Mouse (Mus musculus) kidney, adult 2 months (tissue): ENCODE measurements around the gene Creb5. TPM values are rescaled to one million over a fixed set of nuclear protein-coding genes. Genes with fewer than 3 reads are reported as not detected.
"Not testable (repeated sequence)": the region's sequence is repeated elsewhere in the genome, so short reads cannot be mapped to it uniquely, and the experiment has no call there.

Source experiments
- DNase-seq: peaks from one replicate; pipeline ENCODE4 v3.0.0; 2021
- H3K27ac ChIP-seq: fragments of 200-500 bp; 2 replicates; pipeline ENCODE4 v1.5.1; 2012; ENCODE audit warnings: low read depth, low read length, control low read depth, inconsistent platforms; ENCODE audit not compliant: insufficient read depth
- H3K27me3 ChIP-seq: fragments of 200-500 bp; replicated peaks from 2 replicates; pipeline ENCODE4 v1.6.1; 2012; ENCODE audit warnings: mild to moderate bottlenecking, moderate library complexity, low read length, inconsistent platforms; ENCODE audit not compliant: control insufficient read depth, insufficient read depth
- H3K36me3 ChIP-seq: fragments of 200-500 bp; 2 replicates; pipeline ENCODE4 v1.6.1; 2012; ENCODE audit warnings: mild to moderate bottlenecking, moderate library complexity, low read length, inconsistent platforms; ENCODE audit not compliant: control insufficient read depth, insufficient read depth
- H3K4me1 ChIP-seq: fragments of 200-500 bp; 2 replicates; pipeline ENCODE4 v1.6.1; 2011; ENCODE audit warnings: low read length; ENCODE audit not compliant: control insufficient read depth, insufficient read depth
- H3K4me3 ChIP-seq: fragments of 200-500 bp; 2 replicates; pipeline ENCODE4 v1.5.1; 2011; ENCODE audit warnings: mild to moderate bottlenecking, low read depth, low read length, control low read depth; ENCODE audit not compliant: insufficient read depth
- CTCF ChIP-seq: fragments of 200-500 bp; conservative IDR thresholded peaks from 2 replicates; pipeline ENCODE4 v1.5.1; 2011; ENCODE audit warnings: low read depth, mild to moderate bottlenecking, control low read depth, low read length, moderate library complexity, mixed read lengths; ENCODE audit not compliant: insufficient read depth, insufficient read length
- POLR2A ChIP-seq: fragments of 200-500 bp; IDR thresholded peaks from one replicate; pipeline ENCODE4 v1.6.1; 2011; ENCODE audit warnings: low read depth, low read length, control low read depth
- WGBS: fragments of 180-500 bp; shearing (Covaris S2); methylation state at CpG from one replicate; pipeline ENCODE4 v1.1.7; 2018; 5-methylcytosine and 5-hydroxymethylcytosine counted together
- polyA plus RNA-seq: library from polyadenylated mRNA; depleted of rRNA; stranded (reverse); fragments of >200 nt; gene quantifications from 2 replicates; pipeline ENCODE4 v1.2.3, GENCODE M21; 2012

The Creb5 gene
- polyA plus RNA-seq, 1 experiment, result 0.67 TPM

DNA sequence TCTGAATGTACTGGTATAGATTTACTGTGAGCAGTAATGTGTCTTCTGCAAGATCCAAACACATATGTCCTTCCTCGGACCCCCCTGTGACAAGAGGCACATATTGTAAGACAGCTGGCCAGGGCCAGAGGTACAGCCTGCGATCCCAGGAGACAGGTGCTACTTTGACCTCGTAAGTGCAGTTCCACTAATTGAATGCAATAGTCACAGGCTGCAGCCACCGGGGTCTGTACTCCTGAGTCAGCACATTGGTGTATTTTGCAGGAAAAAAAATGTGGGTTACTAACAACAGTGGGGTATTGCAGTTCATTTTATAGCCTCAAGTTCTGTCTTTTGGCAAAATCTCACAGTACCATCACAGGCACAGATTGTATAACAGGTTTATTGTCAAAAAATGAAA lies 110.7 kb downstream of the Creb5 start:
- DNase-seq, result no peak
- Histone ChIP-seq H3K27ac (no peak overlapping the region), H3K36me3 (no peaks in the 10 kb centered on the region), H3K4me1 (no peaks in the 10 kb centered on the region), H3K27me3 (no peaks in the 10 kb centered on the region), H3K4me3 (no peak overlapping the region)
- 62% methylated on average over 4 of the region's 4 CpGs for WGBS
- TF ChIP-seq POLR2A, result no peak

GRCm38 (mm10) chr6:53398297-53399140 lies 111.4 kb downstream of the Creb5 start:
- H3K27ac ChIP-seq, result no peak overlapping the region
- WGBS, result 47% methylated on average over 18 of the region's 18 CpGs

DNA sequence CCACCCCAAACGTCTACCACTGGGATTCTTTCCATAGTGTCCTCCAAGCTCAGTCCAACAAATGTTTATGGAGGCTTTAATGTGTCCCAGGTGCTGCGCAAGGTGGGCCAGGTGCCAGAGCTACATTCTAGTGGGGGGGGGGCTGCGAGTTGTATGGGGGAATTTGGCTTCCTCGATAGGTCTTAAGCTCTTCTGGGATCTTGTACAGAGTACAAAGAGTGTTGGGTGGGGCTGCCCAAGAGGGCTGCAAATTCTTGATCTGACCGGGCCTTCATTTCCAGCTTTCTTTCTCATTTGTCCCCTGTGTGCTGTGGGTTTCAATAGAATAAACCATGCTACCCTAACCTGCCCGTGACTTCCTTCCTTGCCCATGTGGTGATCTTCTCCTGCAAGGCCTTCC lies 114.3 kb downstream of the Creb5 start:
- Histone ChIP-seq H3K27me3 (no peaks in the 10 kb centered on the region), H3K36me3 (no peaks in the 10 kb centered on the region), H3K4me3 (no peak overlapping the region), H3K4me1 (no peaks in the 10 kb centered on the region), H3K27ac (no peak overlapping the region)
- 88% methylated on average over 6 of the region's 6 CpGs for WGBS
- no peak for DNase-seq
- TF ChIP-seq CTCF, result no peak
- TF ChIP-seq POLR2A, result no peak

More at GRCm38 (mm10) chr6:53398297-53399140, 111.4 kb downstream of the Creb5 start:
- DNase-seq, result no peak
- no peaks in the 10 kb centered on the region for H3K27me3 ChIP-seq
- H3K4me1 ChIP-seq, result no peaks in the 10 kb centered on the region
- no peak overlapping the region for H3K4me3 ChIP-seq
- TF ChIP-seq POLR2A (no peak), CTCF (no peak)
- H3K36me3 ChIP-seq, result no peaks in the 10 kb centered on the region

DNA sequence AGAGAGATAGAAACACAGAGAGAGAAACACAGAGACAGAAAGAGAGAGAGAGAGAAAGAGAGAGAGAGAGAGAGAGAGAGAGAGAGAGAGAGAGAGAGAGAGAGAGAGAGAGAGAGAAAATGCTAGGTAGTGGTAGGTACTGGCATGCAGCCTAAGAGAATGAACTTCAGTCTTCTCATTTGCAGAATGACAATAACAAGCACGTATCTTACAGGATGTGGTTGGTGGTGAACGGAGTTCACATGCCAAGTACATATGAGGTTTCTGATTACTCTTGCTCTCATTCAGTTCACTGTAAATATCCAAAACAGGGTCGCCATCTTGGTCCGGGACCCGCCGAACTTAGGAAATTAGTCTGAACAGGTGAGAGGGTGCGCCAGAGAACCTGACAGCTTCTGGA lies 115.5 kb downstream of the Creb5 start:
- not testable (repeated sequence) for H3K4me3 ChIP-seq, H3K36me3 ChIP-seq, H3K4me1 ChIP-seq, H3K27ac ChIP-seq, H3K27me3 ChIP-seq, DNase-seq
- WGBS, result 96% methylated on average over 7 of the region's 7 CpGs

- H3K4me1 ChIP-seq, result no peaks in the 10 kb centered on the region
- DNase-seq, result no peak
- TF ChIP-seq CTCF (no peak), POLR2A (no peak)
- no peaks in the 10 kb centered on the region for H3K27me3 ChIP-seq
- H3K27ac ChIP-seq, result no peak overlapping the region
- H3K4me3 ChIP-seq, result no peak overlapping the region
- H3K36me3 ChIP-seq, result no peaks in the 10 kb centered on the region
- 90% methylated on average over 6 of the region's 6 CpGs for WGBS
These were observed 122.1 kb downstream of the Creb5 start for GRCm38 (mm10) chr6:53409183-53409582.

- Histone ChIP-seq H3K27me3 (no peaks in the 10 kb centered on the region), H3K4me1 (no peaks in the 10 kb centered on the region), H3K27ac (no peak overlapping the region), H3K4me3 (no peak overlapping the region), H3K36me3 (no peaks in the 10 kb centered on the region)
- DNase-seq, result no peak
- TF ChIP-seq POLR2A (no peak), CTCF (no peak)
- 50% methylated on average over 3 of the region's 3 CpGs for WGBS
These were observed 134.3 kb downstream of the Creb5 start for GRCm38 (mm10) chr6:53421345-53421744.

- no peak overlapping the region for H3K27ac ChIP-seq
- no peak for TF ChIP-seq POLR2A
- H3K4me3 ChIP-seq, result no peak overlapping the region
- H3K36me3 ChIP-seq, result no peaks in the 10 kb centered on the region
- H3K27me3 ChIP-seq, result no peaks in the 10 kb centered on the region
- DNase-seq, result no peak
- H3K4me1 ChIP-seq, result no peaks in the 10 kb centered on the region
- 62% methylated on average over 7 of the region's 7 CpGs for WGBS
These were observed 142.3 kb downstream of the Creb5 start for GRCm38 (mm10) chr6:53429368-53429767.
